29 mouse cellular contexts compared by ENCODE assay signal in genomic region chr17:86791925-86792324, GRCm38 (mm10). TPM values are rescaled to one million over a fixed set of nuclear protein-coding genes. Genes with fewer than 3 reads are reported as not detected.
"Had no signal": no experiment of that assay in that cellular context is flagged by ENCODE, and none has a peak within 500 bp of the region (broad histone marks: within the 10 kb centered on the region; RNA-seq: fewer than 3 reads in every experiment).

No protein-coding gene starts in this region.

- H3K36me3 ChIP-seq: limb, embryonic 10.5 days; limb, embryonic 12.5 days; limb, embryonic 13.5 days; limb, embryonic 15.5 days; liver, embryonic 12.5 days; liver, embryonic 13.5 days; liver, embryonic 15.5 days; lung, embryonic 15.5 days; midbrain, embryonic 10.5 days; midbrain, embryonic 12.5 days; midbrain, embryonic 13.5 days; midbrain, embryonic 15.5 days; neural tube, embryonic 12.5 days had no signal

- H3K4me1 ChIP-seq: liver, embryonic 12.5 days; liver, embryonic 13.5 days; liver, embryonic 15.5 days; midbrain, embryonic 12.5 days; midbrain, embryonic 13.5 days; neural tube, embryonic 12.5 days had no signal

- H3K27me3 ChIP-seq: limb, embryonic 12.5 days; limb, embryonic 13.5 days; limb, embryonic 15.5 days; liver, embryonic 12.5 days; liver, embryonic 13.5 days; liver, embryonic 15.5 days; lung, embryonic 15.5 days; midbrain, embryonic 12.5 days; midbrain, embryonic 13.5 days; midbrain, embryonic 15.5 days; neural tube, embryonic 12.5 days had no signal

- DNase-seq: left cerebral cortex, postnatal 4 days; liver; liver, embryonic 13.5 days; liver, postnatal 0 days; lung, adult 18-20 months; lung, adult 2 months; lung, embryonic 14.5 days; lung, postnatal 10 days; lung, postnatal 14 days; lung, postnatal 36 days; lung, postnatal 4 days; midbrain, embryonic 14.5 days had no signal

- H3K9ac ChIP-seq: limb, embryonic 12.5 days; limb, embryonic 13.5 days; limb, embryonic 15.5 days; liver, embryonic 12.5 days; liver, embryonic 13.5 days; liver, embryonic 14.5 days; liver, embryonic 15.5 days; liver, postnatal 0 days; lung, embryonic 14.5 days; lung, embryonic 15.5 days; midbrain, embryonic 12.5 days; midbrain, embryonic 13.5 days; midbrain, embryonic 15.5 days; neural tube, embryonic 12.5 days had no signal

- H3K27ac ChIP-seq: limb, embryonic 10.5 days; limb, embryonic 12.5 days; limb, embryonic 13.5 days; limb, embryonic 15.5 days; liver, embryonic 12.5 days; liver, embryonic 13.5 days; liver, embryonic 14.5 days; liver, embryonic 15.5 days; lung, embryonic 15.5 days; macrophage; midbrain, embryonic 10.5 days; midbrain, embryonic 12.5 days; midbrain, embryonic 13.5 days; midbrain, embryonic 15.5 days; neural tube, embryonic 12.5 days had no signal

- H3K4me3 ChIP-seq: limb, embryonic 10.5 days; limb, embryonic 12.5 days; limb, embryonic 13.5 days; limb, embryonic 15.5 days; liver, embryonic 12.5 days; liver, embryonic 13.5 days; liver, embryonic 15.5 days; lung, embryonic 15.5 days; midbrain, embryonic 10.5 days; midbrain, embryonic 12.5 days; midbrain, embryonic 13.5 days; midbrain, embryonic 15.5 days; myocyte; neural tube, embryonic 12.5 days had no signal

RNA-seq across cellular contexts. Expression of gene Epas1, which starts 38.4 kb away (rescaled TPM):
- total RNA-seq: megakaryocyte progenitor cell, adult 5-6 weeks; megakaryocyte-erythroid progenitor cell, adult 5-6 weeks had no signal
